Mouse (Mus musculus) thymus, postnatal 10 days (tissue): Measurements from ENCODE around the gene Atg4b.
"Not testable (repeated sequence)": the region's sequence is repeated elsewhere in the genome, so short reads cannot be mapped to it uniquely, and the experiment has no call there.

Experiments used
- DNase-seq, 2 experiments: peaks; one replicate each; pipeline ENCODE4 v3.0.0; 2021; ENCODE audit warnings: low spot score in 2 of 2

The Atg4b gene

DNA sequence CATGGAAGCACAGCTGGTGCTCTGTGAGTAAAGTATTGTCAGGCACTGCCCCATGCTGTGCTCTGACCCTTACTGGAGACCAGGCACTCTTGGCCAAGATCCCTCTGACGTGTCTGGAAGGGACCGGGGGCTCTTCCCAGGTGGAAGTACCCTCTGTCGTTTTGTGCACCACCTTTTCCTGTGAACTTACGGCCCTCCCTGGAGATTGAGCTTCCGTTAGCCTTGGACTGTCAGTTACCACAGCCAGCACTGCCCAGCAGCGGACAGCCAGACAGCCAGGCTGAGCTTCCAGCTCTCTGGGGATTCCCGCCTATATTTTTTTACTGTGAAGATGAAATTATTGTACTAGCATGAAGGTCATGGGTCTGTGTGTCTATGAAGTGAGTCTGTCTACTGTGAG is 67.4 kb downstream of the Atg4b start:
- no peak for DNase-seq

DNA sequence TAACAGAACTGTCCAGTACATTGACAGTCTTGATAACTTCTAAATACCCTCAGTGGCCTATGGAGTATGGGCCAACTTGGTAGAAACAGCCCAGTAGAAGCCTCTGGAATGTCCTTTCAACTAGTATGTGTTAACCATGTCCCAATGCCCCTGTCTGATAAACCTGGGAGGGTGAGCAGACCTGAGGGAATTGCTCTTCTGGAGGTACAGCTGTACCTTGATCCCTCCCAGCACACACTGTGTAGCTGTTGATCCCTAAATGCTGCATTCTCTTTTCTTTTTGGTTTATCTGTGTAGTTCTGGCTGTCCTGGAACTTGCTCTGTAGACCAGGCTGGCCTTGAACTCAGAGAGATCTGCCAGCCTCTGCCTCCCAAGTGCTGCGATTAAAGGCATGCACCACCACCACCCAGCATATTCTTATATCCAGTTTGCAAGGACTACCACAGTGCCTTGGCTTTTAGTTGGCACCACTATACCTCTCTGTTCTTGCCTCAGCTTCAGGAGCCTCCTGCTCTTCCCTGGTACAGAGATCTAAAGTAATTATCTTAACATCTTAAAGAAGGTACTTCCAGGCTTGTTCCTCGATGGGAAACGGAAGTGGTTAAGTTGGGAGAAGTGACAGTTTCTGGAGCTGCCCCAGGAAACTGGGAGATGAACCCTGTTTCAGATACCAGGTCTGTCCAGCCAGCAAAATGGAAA is 72.6 kb downstream of the Atg4b start:
- DNase-seq: no peak

DNA sequence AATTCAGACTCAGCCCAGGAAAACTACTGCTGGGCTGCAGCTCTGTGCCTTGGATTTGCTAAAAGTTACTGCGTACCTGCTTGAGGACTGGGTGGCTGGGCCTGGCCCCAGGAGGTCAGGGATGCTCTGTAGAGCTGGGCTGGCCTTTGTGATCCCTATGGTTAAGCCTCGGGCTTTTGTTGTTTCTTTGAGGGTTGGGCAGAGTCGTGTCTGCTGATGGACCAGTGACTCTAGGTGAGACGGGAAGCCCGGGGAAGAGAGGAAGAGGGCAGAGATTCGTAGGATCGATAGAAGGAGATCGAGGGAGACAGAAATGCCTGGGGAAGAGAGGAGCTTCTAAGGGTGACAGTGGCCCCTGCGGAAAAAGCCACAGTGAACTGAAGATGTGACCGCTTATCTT is 73.3 kb downstream of the Atg4b start, which contains the start of gene D2hgdh:
Gene D2hgdh (plus strand): TSS at position 301 of the 400 bp plus-strand sequence.
- DNase-seq: no peak

DNA sequence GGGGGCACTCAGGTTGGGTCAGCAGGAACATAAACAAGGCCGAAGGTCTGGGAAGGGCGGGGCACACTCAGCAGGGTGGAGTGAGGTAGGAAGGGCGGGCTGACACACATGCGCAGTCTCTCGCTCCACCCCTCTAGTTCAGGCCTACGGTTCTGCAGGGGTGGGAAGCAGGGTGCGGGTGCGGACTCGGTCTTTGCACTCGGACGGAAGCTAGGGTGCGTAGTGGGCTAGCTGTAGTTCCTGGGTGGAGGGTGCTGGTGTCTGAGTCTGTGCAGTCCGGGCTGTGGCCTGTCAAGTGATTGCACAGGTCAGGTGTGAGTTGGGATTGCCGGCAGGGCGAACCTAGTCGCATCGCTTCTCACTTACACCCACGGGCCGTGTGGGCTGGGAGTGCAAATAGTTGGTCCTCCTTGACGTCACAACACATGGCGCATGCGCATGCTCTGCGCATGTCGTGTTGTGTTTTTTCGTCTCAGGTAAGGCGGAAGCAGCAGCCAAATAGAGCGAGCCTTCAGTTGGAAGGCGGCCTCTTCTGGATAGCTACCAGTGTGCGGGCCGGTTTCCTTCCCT is 73.9 kb downstream of the Atg4b start:
- peak; percentile 91 to 92 for DNase-seq

DNA sequence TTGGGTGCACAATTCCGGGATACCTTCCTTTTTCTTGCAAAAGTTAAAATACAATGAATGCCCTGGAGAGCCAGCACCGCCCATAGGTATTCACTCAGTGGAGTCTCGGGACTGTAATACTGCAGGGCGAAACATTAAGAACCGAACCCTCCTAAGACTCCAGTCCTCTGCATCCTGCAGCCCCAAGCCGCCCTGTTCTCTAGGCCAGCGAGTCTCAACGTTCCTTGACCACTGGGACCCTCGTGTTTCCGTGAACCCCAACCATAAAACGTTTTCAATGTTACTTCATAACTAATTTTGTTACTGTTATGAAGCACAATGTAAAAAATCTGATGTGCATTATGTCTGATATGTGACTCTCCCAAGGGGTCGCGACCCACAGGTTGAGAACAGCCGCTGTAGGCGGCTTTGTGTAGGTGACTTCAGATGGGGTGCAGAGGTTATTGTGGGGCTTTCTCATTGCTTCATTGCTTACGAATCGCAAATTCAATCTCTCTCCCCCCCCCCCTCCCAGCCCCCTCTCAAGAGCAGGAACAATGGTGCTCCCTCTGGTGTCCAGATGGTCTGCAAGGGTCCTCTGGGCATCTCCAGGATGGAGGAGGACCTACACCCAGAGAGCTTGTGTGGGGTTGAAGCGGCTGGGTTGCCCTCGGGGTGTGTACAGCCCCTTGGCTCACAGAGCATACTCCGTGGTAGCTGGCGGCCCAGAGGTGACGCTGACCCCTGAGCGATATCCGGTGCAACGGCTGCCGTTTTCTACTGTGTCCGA is 74.7 kb downstream of the Atg4b start:
- peak; percentile 10 to 18 for DNase-seq

DNA sequence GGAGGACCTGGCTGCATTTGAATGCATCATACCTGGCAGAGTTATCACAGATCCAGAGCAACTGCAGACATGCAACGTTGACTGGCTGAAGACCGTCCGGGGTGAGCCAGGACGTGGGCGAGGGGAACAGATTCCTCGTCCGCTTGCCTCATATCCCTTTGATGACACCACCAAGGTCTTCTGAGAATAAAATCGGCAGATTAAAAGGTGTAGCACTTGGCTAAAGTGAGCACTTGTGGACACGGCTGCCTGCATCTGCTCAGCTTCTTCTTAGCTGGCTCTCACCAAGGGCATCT is 75.2 kb downstream of the Atg4b start:
- no peak for DNase-seq

DNA sequence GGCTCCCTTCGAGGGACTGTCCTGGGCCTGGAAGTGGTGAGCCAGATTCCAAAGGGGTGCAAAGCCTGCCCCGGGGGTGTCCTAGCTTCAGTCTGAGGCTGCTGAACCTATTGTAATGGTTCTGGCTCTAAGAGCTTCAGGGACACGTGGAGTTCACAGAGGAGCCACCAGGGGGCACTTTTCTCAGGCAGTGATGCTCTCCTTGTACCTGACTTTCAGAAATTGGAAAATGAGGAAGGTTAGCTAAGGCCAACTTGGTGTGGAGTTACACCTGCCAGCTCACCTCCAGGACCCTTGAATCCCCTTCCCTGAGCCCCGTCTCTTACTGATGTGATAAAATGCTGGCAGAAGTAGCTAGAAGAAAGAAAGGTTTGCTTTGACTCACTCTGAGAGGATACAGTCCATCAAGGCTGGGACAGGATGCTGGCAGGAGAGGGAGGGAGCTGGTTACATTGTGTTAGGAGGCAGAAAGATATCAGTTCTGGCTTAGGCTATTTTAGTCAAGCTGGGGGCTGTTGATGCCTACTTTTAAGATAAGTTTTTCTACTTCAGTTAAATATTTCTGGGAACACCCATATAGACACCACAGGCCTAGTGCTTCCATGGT is 81.6 kb downstream of the Atg4b start:
- DNase-seq: not testable (repeated sequence)

DNA sequence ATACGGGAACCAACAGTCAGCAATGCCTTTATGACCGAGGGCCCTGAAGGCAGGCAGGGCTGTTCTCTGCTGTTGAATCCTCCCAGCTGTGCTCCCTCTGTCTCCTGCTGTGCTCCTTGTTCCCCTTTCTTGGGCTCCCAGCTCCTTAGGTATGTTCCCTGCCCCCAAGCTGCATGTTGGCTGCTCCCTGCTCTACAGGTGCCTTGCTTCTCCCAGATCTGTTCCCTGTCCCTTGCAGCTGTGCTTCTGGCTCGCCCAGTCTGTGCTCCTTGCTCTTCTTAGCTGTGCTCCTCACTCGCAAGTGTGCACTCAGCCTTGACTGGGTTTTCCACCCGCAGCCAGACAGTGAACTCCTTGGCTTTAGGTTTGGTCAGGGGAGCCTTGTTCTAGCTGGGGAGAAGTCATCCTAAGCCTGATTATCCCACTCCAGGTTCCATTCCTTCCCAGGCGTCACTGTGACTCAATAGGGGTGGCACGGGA is 83.4 kb downstream of the Atg4b start:
- DNase-seq: no peak

DNA sequence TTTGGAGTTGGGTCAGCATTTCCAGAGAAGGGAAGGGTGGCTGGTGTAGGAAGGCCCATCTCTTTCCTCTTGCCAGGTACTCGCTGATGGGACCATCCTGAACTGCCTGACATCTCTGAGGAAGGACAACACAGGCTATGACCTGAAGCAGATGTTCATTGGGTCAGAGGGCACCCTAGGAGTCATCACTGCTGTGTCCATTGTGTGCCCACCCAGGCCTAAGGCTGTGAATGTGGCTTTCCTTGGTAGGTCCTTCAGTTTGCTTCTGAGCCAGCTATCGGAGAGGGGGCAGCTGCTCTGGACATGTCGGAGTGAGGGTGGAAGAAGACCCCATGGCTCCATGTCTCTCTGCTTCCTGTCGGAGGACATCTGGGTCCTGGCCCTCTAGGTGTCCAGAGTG is 83.9 kb downstream of the Atg4b start:
- DNase-seq: no peak

DNA sequence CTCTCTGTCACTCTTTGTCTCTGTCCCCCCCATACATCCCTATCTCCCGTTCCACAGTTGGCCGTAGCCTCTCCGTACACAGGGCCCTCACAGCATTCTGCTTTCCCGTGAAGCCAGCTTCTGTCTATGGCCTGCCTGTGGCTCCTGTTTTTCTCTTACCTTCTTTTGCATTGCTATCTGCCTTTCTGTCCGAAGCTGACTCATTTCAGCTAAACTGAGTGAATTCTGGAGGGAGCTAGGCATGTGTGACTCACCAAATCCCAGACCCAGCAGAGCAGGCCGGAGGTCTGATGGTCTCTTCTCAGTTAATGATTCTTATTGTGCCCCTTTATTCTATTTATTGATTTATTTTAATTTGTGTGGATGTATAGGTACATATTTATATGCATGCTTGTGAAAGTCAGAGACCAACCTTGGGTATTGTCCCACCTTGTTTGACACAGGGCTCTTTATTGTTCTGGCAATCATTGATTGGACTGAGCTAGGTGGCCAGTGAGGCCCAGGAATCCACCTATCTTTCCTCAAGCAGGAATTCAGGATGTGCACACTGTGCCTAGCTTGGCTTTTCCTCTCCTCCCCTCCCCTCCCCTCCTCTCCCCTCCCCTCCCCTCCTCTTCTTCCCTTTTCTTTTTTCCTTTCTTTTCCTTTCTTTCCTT is 84.7 kb downstream of the Atg4b start:
- no peak for DNase-seq

DNA sequence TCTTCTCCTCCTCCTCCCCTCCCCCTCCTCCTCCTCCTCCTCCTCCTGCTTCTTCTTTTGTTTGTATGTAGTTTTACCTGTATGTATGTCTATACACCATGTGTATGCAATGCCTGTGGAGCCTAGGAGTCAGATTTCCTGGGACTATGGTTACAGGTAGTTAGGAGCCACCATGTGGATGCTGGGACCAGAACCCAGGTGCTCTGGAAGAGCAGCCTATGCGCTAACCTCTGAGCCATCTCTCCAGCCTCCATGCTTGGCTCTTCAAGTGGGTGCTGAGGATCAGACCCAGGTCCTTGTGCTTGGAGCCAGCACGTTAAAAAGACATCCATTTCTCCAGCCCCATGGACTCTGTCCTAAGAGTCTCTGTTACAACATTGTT is 85.2 kb downstream of the Atg4b start:
- DNase-seq: no peak

DNA sequence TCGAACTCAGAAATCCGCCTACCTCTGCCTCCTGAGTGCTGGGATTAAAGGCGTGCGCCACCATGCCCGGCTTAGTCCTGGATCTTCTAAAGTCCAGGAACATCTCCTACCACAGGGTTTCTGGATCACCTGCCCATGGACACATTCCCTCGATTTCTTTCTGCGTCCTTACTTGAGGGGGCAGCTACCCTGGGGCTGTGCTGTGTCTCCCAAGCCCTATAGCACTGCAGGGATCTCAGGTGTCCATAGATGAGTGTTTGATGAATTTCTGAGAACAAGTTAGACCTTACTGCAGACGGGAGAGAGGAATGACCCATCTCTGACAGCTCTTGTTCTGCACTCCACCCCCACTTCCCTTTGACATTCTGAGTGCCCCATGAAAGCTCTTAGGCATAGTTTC is 86.0 kb downstream of the Atg4b start:
- no peak for DNase-seq

DNA sequence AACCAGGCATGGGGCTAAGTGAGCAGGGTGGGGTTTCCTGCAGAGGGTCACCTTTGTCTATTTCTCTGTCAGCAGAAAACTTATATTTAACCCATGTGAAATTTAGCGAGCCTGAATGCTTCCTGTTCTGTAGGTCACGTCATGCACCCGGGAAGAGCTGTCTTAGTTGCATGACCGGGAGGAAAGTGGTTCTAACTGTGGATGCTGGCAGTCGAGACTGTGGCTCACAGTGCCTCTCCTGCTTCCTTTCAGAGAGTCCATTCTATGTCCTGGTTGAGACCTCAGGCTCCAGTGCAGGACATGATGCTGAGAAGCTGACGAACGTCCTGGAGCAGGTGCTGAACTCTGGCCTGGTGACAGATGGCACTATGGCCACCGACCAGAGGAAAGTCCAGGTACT is 87.3 kb downstream of the Atg4b start:
- DNase-seq: not testable (repeated sequence)
